Mouse (Mus musculus): ENCODE results near the gene Ppp1r27.
A peak's percentile ranks its signal among the peaks of the same experiment; 100 is the strongest.

The Ppp1r27 gene

GRCm38 (mm10) chr11:120547469-120547868, 3.5 kb downstream of the Ppp1r27 start:
- no peak for DNase-seq (ENCODE audit: low spot score in 2 of 2)

- DNase-seq (ENCODE audit: low spot score in 2 of 2): no peak
Observed at GRCm38 (mm10) chr11:120545964-120546363, 5.0 kb downstream of the Ppp1r27 start.

- no peak for DNase-seq (ENCODE audit: low spot score in 2 of 2)
Observed at GRCm38 (mm10) chr11:120542376-120542775, 8.6 kb downstream of the Ppp1r27 start.

GRCm38 (mm10) chr11:120541907-120542306, 9.0 kb downstream of the Ppp1r27 start:
- DNase-seq (ENCODE audit: low spot score in 2 of 2): no peak

GRCm38 (mm10) chr11:120539285-120540014, 11.5 kb downstream of the Ppp1r27 start:
- DNase-seq (ENCODE audit: low spot score in 2 of 2): no peak

- no peak for DNase-seq (ENCODE audit: low spot score in 2 of 2)
Observed at GRCm38 (mm10) chr11:120538955-120539284, 12.0 kb downstream of the Ppp1r27 start.

- DNase-seq (ENCODE audit: low spot score in 2 of 2): no peak
Observed at GRCm38 (mm10) chr11:120538485-120538884, 12.4 kb downstream of the Ppp1r27 start.

- DNase-seq (ENCODE audit: low spot score in 2 of 2): no peak
Observed at GRCm38 (mm10) chr11:120535804-120536203, 15.1 kb downstream of the Ppp1r27 start.

GRCm38 (mm10) chr11:120535145-120535544, 15.8 kb downstream of the Ppp1r27 start:
- DNase-seq (ENCODE audit: low spot score in 2 of 2): no peak

- no peak for DNase-seq (ENCODE audit: low spot score in 2 of 2)
Observed at GRCm38 (mm10) chr11:120534093-120534492, 16.8 kb downstream of the Ppp1r27 start.

- DNase-seq (ENCODE audit: low spot score in 2 of 2): no peak
Observed at GRCm38 (mm10) chr11:120531646-120532045, 19.3 kb downstream of the Ppp1r27 start.

- no peak for DNase-seq (ENCODE audit: low spot score in 2 of 2)
Observed at GRCm38 (mm10) chr11:120530085-120530964, 20.6 kb downstream of the Ppp1r27 start, which contains the start of gene Gcgr. Gcgr (plus strand) TSS chr11:120530699.

GRCm38 (mm10) chr11:120528903-120529302, 22.0 kb downstream of the Ppp1r27 start:
- DNase-seq (ENCODE audit: low spot score in 2 of 2): no peak

- DNase-seq (ENCODE audit: low spot score in 2 of 2): no peak
Observed at GRCm38 (mm10) chr11:120527690-120528354, 23.1 kb downstream of the Ppp1r27 start.

- DNase-seq (ENCODE audit: low spot score in 2 of 2): peak in 1 of 2 experiments; percentile 48
Observed at GRCm38 (mm10) chr11:120525959-120526358, 25.0 kb downstream of the Ppp1r27 start.

GRCm38 (mm10) chr11:120522581-120522980, 28.4 kb downstream of the Ppp1r27 start:
- no peak for DNase-seq (ENCODE audit: low spot score in 2 of 2)

- DNase-seq (ENCODE audit: low spot score in 2 of 2): no peak
Observed at GRCm38 (mm10) chr11:120520967-120521540, 29.9 kb downstream of the Ppp1r27 start.

- DNase-seq (ENCODE audit: low spot score in 2 of 2): no peak
Observed at GRCm38 (mm10) chr11:120520498-120520897, 30.4 kb downstream of the Ppp1r27 start.

- DNase-seq (ENCODE audit: low spot score in 2 of 2): peak; percentile 39 to 44
Observed at GRCm38 (mm10) chr11:120519738-120520137, 31.2 kb downstream of the Ppp1r27 start.

GRCm38 (mm10) chr11:120518558-120518957, 32.4 kb downstream of the Ppp1r27 start:
- no peak for DNase-seq (ENCODE audit: low spot score in 2 of 2)

- peak; percentile 15 to 35 for DNase-seq (ENCODE audit: low spot score in 2 of 2)
Observed at GRCm38 (mm10) chr11:120518027-120518426, 32.9 kb downstream of the Ppp1r27 start.

GRCm38 (mm10) chr11:120517147-120517546, 33.8 kb downstream of the Ppp1r27 start:
- no peak for DNase-seq (ENCODE audit: low spot score in 2 of 2)

Measured in spleen, postnatal 36 days (tissue).